Mouse (Mus musculus) embryonic fibroblast, embryonic 13.5 days (primary cell): Measurements from ENCODE around the gene Csn1s2a.

Source experiments
- CTCF ChIP-seq: IDR thresholded peaks from 2 replicates; pipeline ENCODE4 v1.5.1; 2011; ENCODE audit warnings: mild to moderate bottlenecking, control low read depth, low read length, moderate library complexity, borderline replicate concordance; ENCODE audit not compliant: insufficient read depth
- POLR2A ChIP-seq: IDR thresholded peaks from 2 replicates; pipeline ENCODE4 v1.6.1; 2011; ENCODE audit warnings: low read depth, mild to moderate bottlenecking, control low read depth, low read length, moderate library complexity

- TF ChIP-seq CTCF (no peak), POLR2A (no peak)
Measured at GRCm38 (mm10) chr5:87782731-87783130, 8.4 kb downstream of the Csn1s2a start.
